Mouse (Mus musculus) testis, adult 2 months (tissue): ENCODE results near the gene Nubpl.

Source experiments
- CTCF ChIP-seq: fragments of 200-500 bp; IDR thresholded peaks from 2 replicates; pipeline ENCODE4 v1.5.1; 2012; ENCODE audit warnings: low read depth, mild to moderate bottlenecking, inconsistent platforms, low read length, moderate library complexity; ENCODE audit not compliant: control insufficient read depth, insufficient read depth, insufficient replicate concordance
- POLR2A ChIP-seq: fragments of 200-500 bp; IDR thresholded peaks from 2 replicates; pipeline ENCODE4 v1.6.1; 2012; ENCODE audit warnings: low read depth, mild to moderate bottlenecking, inconsistent platforms, low read length, moderate library complexity; ENCODE audit not compliant: control insufficient read depth

DNA sequence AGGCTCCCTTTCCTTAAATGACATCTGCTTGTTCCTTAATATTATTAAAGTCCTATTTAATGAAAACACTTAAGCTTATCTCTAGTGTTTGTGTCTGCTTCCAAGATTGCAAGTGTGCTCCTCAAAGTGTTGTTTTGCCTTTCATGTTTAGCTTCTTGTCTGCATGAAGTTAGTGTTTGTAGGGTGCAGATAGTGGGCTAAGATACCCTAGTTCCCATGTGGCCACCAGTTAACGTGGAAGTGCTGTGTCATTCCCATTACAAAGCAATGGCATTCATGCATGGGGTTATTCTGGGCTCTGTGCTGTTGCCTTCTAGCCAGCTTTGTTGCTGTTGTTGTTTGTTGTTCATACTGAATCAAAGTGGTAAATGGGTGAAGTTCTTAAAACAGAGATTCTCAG is 201.1 kb downstream of the Nubpl start:
- no peak for TF ChIP-seq CTCF
- no peak for TF ChIP-seq POLR2A
